Mouse (Mus musculus): ENCODE measurements around the gene Adprm. TPM values are rescaled to one million over a fixed set of nuclear protein-coding genes. Genes with fewer than 3 reads are reported as not detected.

Adprm gene
- total and polyA plus RNA-seq, 3 experiments = 31.2 to 53.8 (median 43.4) TPM

DNA sequence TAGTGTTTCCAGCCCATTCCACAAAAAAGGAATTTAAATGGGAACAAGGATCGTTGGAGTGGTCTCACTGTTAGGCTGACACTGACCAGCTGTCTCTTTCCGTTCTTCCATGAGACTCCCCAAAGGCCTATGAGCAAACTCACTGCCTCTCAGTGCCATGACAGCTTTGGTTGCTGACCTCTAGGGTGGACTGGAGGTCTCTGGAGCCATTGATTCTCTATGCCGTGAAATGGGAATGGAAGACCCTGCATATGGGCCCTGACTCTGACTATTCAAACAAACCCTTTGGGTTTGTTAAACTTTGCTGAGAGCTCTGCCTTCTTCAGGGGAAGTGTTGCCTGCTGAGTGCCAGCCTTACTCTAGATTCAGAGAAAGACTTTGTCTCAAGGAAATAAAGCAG, 15.3 kb upstream of the Adprm start:
- Histone ChIP-seq H3K36me3 (replicated peaks in 1 of 2; ENCODE audit: control insufficient read depth in 1 of 2, insufficient read depth in 1 of 2, low read length in 1 of 2) (peaks cover 29 to 55% of the 10 kb centered on the region in 2 experiments), H3K4me3 (replicated peaks in 1 of 3; ENCODE audit: low read depth in 2 of 3, low read length in 2 of 3, poor library complexity in 1 of 3) (no peak overlapping the region), H3K9me3 (replicated peaks; ENCODE audit: low read length) (no peaks in the 10 kb centered on the region), H3K4me1 (ENCODE audit: control insufficient read depth in 1 of 2, insufficient read depth in 2 of 2) (peaks cover 0 to 2% of the 10 kb centered on the region in 2 experiments; a peak in 2 of 4 replicates), H3K27ac (ENCODE audit: insufficient read depth, low read depth) (no peak overlapping the region), H3K9ac (ENCODE audit: insufficient read depth, low read depth) (no peak overlapping the region), H3K79me2 (replicated peaks; ENCODE audit: control insufficient read depth, extremely low read depth, insufficient read depth, poor library complexity, severe bottlenecking) (no peaks in the 10 kb centered on the region), H3K27me3 (replicated peaks) (peaks cover 3% of the 10 kb centered on the region), H3K4me2 (ENCODE audit: insufficient read depth, low read depth, poor library complexity, severe bottlenecking) (no peak overlapping the region)
- in situ Hi-C loops (cut with MboI; ENCODE audit: low pct_ligation_motif_present, low pct_unique_long_range_greater_than_20kb, low sequenced_read_pairs) (no loop called here), dilution Hi-C loops (cut with MboI; ENCODE audit: extremely low pct_ligation_motif_present, extremely low pct_unique_long_range_greater_than_20kb, low sequenced_read_pairs) (no loop called here)
- no peak for DNase-seq (ENCODE audit: extremely low read depth)
- TF ChIP-seq POLR2AphosphoS2 (IDR thresholded peaks at IDR 0.05; ENCODE audit: low read depth, low read length) (0 out of 2 replicates have a peak, but pooled peaks have one; percentile 52), BHLHE40 (IDR thresholded peaks at IDR 0.05; ENCODE audit: low read depth, low read length) (no peak)

DNA sequence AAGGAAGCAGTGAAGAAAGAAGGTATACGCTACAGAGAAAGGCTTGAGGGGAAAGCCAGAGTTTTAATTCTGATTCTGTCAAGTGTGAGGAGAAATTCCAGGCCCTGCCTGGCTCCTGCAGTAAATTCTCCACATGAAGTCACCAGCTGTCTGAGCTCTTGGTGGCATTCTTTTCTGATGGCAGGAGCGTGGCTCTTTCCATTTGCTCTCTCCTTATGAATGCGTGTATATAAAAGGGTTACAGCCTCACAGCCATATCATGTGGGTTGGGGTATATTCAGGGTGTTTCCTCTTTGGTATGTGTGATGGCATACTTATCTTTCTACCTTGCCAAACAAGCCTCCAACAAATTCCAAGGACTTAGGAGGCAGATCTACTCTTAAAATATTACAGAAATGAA, 10.3 kb upstream of the Adprm start:
- H3K9ac ChIP-seq (ENCODE audit: insufficient read depth, low read depth) = no peak overlapping the region
- no peak overlapping the region for H3K27ac ChIP-seq (ENCODE audit: insufficient read depth, low read depth)
- no peak for DNase-seq (ENCODE audit: extremely low read depth)
- H3K4me2 ChIP-seq (ENCODE audit: insufficient read depth, low read depth, poor library complexity, severe bottlenecking) = no peak overlapping the region
- H3K4me1 ChIP-seq (ENCODE audit: control insufficient read depth in 1 of 2, insufficient read depth in 2 of 2) = no peaks in the 10 kb centered on the region
- TF ChIP-seq CHD1 (IDR thresholded peaks at IDR 0.05; ENCODE audit: low read depth, low read length) (no peak), ZMIZ1 (IDR thresholded peaks at IDR 0.05; ENCODE audit: low read depth, low read length) (no peak), E2F4 (IDR thresholded peaks at IDR 0.05; ENCODE audit: insufficient replicate concordance, low read depth, low read length) (no peak), MAFK (IDR thresholded peaks at IDR 0.05; ENCODE audit: insufficient replicate concordance, low read length) (no peak), TBP (conservative IDR thresholded peaks at IDR 0.05; ENCODE audit: low read depth, low read length) (no peak)
- H3K36me3 ChIP-seq (replicated peaks in 1 of 2; ENCODE audit: control insufficient read depth in 1 of 2, insufficient read depth in 1 of 2, low read length in 1 of 2) = peaks cover 65 to 94% of the 10 kb centered on the region in 2 experiments
- no peaks in the 10 kb centered on the region for H3K9me3 ChIP-seq (replicated peaks; ENCODE audit: low read length)
- H3K4me3 ChIP-seq (replicated peaks in 1 of 3; ENCODE audit: low read depth in 2 of 3, low read length in 2 of 3, poor library complexity in 1 of 3) = no peak overlapping the region
- H3K79me2 ChIP-seq (replicated peaks; ENCODE audit: control insufficient read depth, extremely low read depth, insufficient read depth, poor library complexity, severe bottlenecking) = no peaks in the 10 kb centered on the region
- dilution Hi-C loops (cut with MboI; ENCODE audit: extremely low pct_ligation_motif_present, extremely low pct_unique_long_range_greater_than_20kb, low sequenced_read_pairs) = no loop called here
- no peaks in the 10 kb centered on the region for H3K27me3 ChIP-seq (replicated peaks)
- in situ Hi-C loops (cut with MboI; ENCODE audit: low pct_ligation_motif_present, low pct_unique_long_range_greater_than_20kb, low sequenced_read_pairs) = no loop called here

DNA sequence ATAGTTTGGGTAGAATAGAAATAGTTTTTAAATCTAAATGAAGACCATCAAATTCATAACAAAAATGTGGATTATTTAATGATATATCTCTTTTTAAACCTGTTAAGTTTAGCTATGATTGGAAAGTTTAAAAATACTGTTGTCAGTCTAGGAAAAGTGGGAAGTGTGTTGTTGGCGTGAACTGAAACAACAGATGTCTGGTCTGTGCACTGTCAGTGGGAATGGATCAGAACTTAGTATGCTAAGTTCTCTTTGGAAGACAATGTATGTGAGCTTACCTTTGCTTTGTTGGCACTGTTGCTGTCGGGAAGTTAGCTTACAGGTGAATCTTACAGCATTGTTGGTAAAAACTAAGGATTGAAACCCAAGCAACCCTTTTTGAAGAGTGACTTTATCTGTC, 8.9 kb upstream of the Adprm start:
- DNase-seq (ENCODE audit: extremely low read depth) = no peak

More for the DNA sequence above, 8.9 kb upstream of the Adprm start:
- no peaks in the 10 kb centered on the region for H3K79me2 ChIP-seq (replicated peaks; ENCODE audit: control insufficient read depth, extremely low read depth, insufficient read depth, poor library complexity, severe bottlenecking)
- H3K27ac ChIP-seq (ENCODE audit: insufficient read depth, low read depth) = no peak overlapping the region
- H3K4me2 ChIP-seq (ENCODE audit: insufficient read depth, low read depth, poor library complexity, severe bottlenecking) = no peak overlapping the region
- in situ Hi-C loops (cut with MboI; ENCODE audit: low pct_ligation_motif_present, low pct_unique_long_range_greater_than_20kb, low sequenced_read_pairs) = no loop called here
- peaks cover 71 to 96% of the 10 kb centered on the region in 2 experiments for H3K36me3 ChIP-seq (replicated peaks in 1 of 2; ENCODE audit: control insufficient read depth in 1 of 2, insufficient read depth in 1 of 2, low read length in 1 of 2)
- H3K27me3 ChIP-seq (replicated peaks) = no peaks in the 10 kb centered on the region
- H3K4me1 ChIP-seq (ENCODE audit: control insufficient read depth in 1 of 2, insufficient read depth in 2 of 2) = no peaks in the 10 kb centered on the region
- TF ChIP-seq EP300 (IDR thresholded peaks at IDR 0.05; ENCODE audit: low read length) = no peak
- no peak for TF ChIP-seq ZKSCAN1 (IDR thresholded peaks at IDR 0.05; ENCODE audit: borderline replicate concordance, low read depth, low read length)
- no peak for TF ChIP-seq E2F4 (IDR thresholded peaks at IDR 0.05; ENCODE audit: insufficient replicate concordance, low read depth, low read length)
- no peak for TF ChIP-seq ELF1 (IDR thresholded peaks at IDR 0.05; ENCODE audit: low read depth, low read length)
- no peak for TF ChIP-seq SMC3 (IDR thresholded peaks at IDR 0.05; ENCODE audit: low read depth, low read length)
- no peak overlapping the region for H3K9ac ChIP-seq (ENCODE audit: insufficient read depth, low read depth)
- dilution Hi-C loops (cut with MboI; ENCODE audit: extremely low pct_ligation_motif_present, extremely low pct_unique_long_range_greater_than_20kb, low sequenced_read_pairs) = no loop called here
- no peaks in the 10 kb centered on the region for H3K9me3 ChIP-seq (replicated peaks; ENCODE audit: low read length)
- H3K4me3 ChIP-seq (replicated peaks in 1 of 3; ENCODE audit: low read depth in 2 of 3, low read length in 2 of 3, poor library complexity in 1 of 3) = no peak overlapping the region

All from CH12.LX (cell line).